Mouse (Mus musculus) heart, embryonic 16.5 days (tissue): ENCODE measurements at regions not wholly inside any gene's neighbourhood (a gene's known extent, or its start where the extent isn't known, plus 50 kb on each side); places are given as distances from the start of the nearest gene placed in this dataset.

ENCODE experiments used
- ATAC-seq: fragments of 200-750 bp; cut with Nextera tagmentation; replicated peaks from 2 replicates; pipeline ENCODE4 v1.8.0; 2017; ENCODE audit warnings: moderate number of reproducible peaks; ENCODE audit not compliant: insufficient read depth, low FRiP score; ENCODE audit errors: extremely low read depth
- H3K27ac ChIP-seq: fragments of 300-500 bp; sonication (generic); 2 replicates; pipeline ENCODE4 v1.5.1; 2014; ENCODE audit warnings: mild to moderate bottlenecking, low read length, control low read depth, moderate library complexity
- H3K27me3 ChIP-seq: fragments of 300-500 bp; sonication (generic); 2 replicates; pipeline ENCODE4 v1.6.1; 2014; ENCODE audit warnings: low read length, mixed read lengths; ENCODE audit not compliant: control insufficient read depth, insufficient read depth
- H3K36me3 ChIP-seq: fragments of 300-500 bp; sonication (generic); 2 replicates; pipeline ENCODE4 v1.6.1; 2014; ENCODE audit not compliant: control insufficient read depth, insufficient read depth
- H3K4me1 ChIP-seq: fragments of 300-500 bp; sonication (generic); 2 replicates; pipeline ENCODE4 v1.6.1; 2014; ENCODE audit warnings: low read length, mixed read lengths; ENCODE audit not compliant: control insufficient read depth, insufficient read depth
- H3K4me2 ChIP-seq: fragments of 300-500 bp; sonication (generic); 2 replicates; pipeline ENCODE4 v1.6.1; 2014; ENCODE audit warnings: low read depth, mild to moderate bottlenecking, control low read depth, low read length
- H3K4me3 ChIP-seq: fragments of 300-500 bp; sonication (generic); 2 replicates; pipeline ENCODE4 v1.5.1; 2014; ENCODE audit warnings: mild to moderate bottlenecking, control low read depth, low read length
- H3K9ac ChIP-seq: fragments of 300-500 bp; sonication (generic); 2 replicates; pipeline ENCODE4 v1.6.1; 2014; ENCODE audit warnings: low read length, control low read depth
- H3K9me3 ChIP-seq: fragments of 300-500 bp; sonication (generic); replicated peaks from 2 replicates; pipeline ENCODE4 v1.6.1; 2016; ENCODE audit warnings: low read length; ENCODE audit not compliant: control insufficient read depth
- WGBS: fragments of 180-500 bp; shearing (Covaris S2); extraction: QIAGEN DNeasy Blood & Tissue Kit; methylation state at CpG from one replicate; pipeline ENCODE4 v1.1.7; 2014; 5-methylcytosine and 5-hydroxymethylcytosine counted together

DNA sequence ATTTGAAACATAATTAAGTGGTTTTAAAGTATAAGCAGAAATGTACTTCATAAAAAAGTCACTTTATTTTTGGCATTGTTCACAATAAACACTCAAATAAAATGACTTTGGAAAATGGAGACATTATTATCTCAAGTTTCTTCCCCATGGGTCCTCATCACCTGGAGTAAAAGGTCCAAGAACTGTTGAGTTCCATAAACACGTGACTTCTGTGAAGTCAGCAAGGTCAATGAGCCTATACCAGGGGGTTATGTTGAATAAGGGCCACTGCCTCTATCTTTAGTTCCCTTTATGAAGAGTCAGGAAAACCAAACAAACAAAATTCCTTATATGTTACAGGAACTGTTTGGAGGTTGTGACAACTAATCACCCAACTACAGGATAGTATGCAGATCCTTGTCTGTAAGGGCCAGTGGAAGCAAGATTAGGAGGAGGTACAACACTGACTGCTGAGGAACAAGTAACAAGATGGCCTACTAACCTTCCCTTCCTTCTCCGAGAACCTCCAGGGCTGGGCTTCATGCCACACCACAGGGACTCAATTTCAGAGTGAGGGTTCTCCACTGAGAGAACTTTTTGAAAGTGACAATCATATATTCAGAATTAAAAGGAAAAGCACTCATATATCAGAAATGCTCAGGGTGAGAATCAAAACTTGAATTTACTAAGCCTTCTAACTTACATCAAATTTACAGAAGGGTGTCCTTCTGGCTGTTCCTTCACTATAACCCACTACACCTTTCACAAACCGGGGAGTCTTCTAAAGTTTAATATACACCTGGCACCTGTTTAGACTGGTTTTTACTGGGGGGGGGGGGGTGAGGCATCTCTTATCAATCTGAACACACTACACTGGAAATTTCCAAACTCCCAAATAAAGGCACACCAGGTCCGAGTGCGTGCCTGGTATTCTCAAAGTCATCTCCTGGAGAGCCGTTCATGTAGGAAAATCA lies 1860.5 kb upstream of the Lrrc6 start:
- no peak for ATAC-seq
- peak overlapping the region; percentile 99 for H3K9ac ChIP-seq
- peak overlapping the region; percentile 99 for H3K27ac ChIP-seq
- no peaks in the 10 kb centered on the region for H3K9me3 ChIP-seq
- peak overlapping the region; percentile 99 for H3K4me3 ChIP-seq
- 16% methylated on average over 6 of the region's 6 CpGs for WGBS
- H3K36me3 ChIP-seq: no peaks in the 10 kb centered on the region
- H3K4me1 ChIP-seq: peaks cover 9% of the 10 kb centered on the region
- H3K27me3 ChIP-seq: no peaks in the 10 kb centered on the region
- H3K4me2 ChIP-seq: peak overlapping the region; percentile 88

DNA sequence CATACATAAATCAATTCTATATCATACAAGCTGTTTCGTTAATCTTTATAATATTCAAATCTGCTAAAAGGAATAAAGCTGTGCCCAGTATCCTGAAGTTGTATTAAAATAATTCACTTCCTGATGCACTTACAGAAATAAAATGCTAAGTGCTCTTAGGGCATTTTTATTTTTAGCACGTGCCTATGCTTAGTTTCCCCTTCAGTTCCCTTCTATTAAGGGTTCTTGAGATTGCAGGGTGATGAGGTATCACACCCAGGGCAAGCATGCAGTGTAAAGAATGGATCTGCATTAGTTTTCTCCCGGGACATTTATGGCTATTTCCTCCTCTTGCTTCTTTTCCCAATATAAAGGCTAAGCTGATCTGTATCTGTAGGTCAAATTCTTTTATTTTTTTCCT lies 1858.8 kb upstream of the Lrrc6 start:
- H3K4me2 ChIP-seq: peak overlapping the region; percentile 37
- 46% methylated on average over 3 of the region's 3 CpGs for WGBS

DNA sequence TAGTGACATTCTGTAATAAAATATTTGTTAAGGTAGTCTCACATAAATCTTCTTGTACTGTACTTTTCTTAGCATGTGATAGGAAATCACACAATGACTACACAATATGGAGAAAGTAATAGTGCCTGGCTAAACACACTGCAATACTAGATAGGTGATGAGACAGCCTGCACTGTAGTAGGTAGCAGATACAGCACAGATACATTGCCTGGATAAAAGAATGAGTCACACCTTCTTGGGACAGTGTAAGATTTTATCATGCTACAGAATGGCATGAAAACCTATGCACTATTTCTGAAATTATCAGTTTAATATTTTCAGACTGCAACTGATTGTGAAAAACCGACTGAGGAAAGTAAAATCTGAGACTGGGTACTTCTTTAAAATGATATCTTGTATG lies 1855.2 kb upstream of the Lrrc6 start:
- no peak for ATAC-seq
- WGBS: 60% methylated on average over 1 of the region's 1 CpGs

More for the DNA sequence above, 1858.8 kb upstream of the Lrrc6 start:
- no peaks in the 10 kb centered on the region for H3K9me3 ChIP-seq
- no peak overlapping the region for H3K9ac ChIP-seq
- no peak for ATAC-seq
- H3K36me3 ChIP-seq: no peaks in the 10 kb centered on the region
- H3K4me1 ChIP-seq: peaks cover 12% of the 10 kb centered on the region
- H3K4me3 ChIP-seq: peak overlapping the region; percentile 1; the same call in 1 of the 2 replicates
- peak overlapping the region; percentile 76 for H3K27ac ChIP-seq
- H3K27me3 ChIP-seq: no peaks in the 10 kb centered on the region

DNA sequence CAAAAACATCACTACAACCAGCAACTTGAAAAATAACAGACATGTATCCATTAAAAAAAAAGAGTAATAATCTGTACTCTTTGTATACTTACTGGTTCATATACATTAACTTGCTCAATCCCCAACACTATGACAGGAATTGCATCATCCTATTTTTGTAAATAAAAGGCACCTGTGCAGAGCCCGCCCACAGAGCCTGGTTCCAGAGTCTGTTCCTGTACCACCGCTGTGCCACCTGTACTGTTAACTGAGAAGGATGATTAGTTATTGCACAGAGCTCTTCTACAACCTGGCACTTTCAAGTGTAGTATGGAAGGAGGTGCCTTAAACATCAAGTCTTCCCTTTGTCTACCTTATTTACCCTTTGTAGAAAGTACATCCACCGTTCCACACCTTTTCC lies 1843.9 kb upstream of the Lrrc6 start:
- 90% methylated on average over 3 of the region's 3 CpGs for WGBS
- H3K4me2 ChIP-seq: no peak overlapping the region
- no peaks in the 10 kb centered on the region for H3K27me3 ChIP-seq

More for the DNA sequence above, 1855.2 kb upstream of the Lrrc6 start:
- Histone ChIP-seq H3K4me3 (no peak overlapping the region), H3K9me3 (no peaks in the 10 kb centered on the region), H3K36me3 (no peaks in the 10 kb centered on the region), H3K4me1 (peaks cover 10% of the 10 kb centered on the region), H3K27ac (no peak overlapping the region), H3K27me3 (no peaks in the 10 kb centered on the region), H3K4me2 (no peak overlapping the region), H3K9ac (no peak overlapping the region)

DNA sequence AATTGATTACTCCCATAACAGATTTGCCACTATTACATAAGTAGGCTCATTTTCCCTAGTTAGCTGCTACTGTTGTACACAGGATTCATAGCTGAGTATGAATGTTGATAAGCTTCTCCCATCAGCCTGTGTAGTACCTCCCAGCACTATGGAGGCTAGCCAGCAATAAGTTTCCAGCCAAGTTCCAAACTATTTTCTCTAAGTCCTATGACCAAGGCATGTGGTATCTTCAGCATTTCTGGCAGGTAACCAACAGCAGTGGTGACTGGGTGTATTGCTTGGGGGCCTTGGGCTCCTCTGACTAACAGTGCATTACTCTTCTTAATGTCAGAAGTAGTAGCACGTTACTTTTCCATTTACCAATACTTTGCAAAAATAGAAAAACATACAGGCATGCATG lies 1841.8 kb upstream of the Lrrc6 start:
- Histone ChIP-seq H3K4me3 (no peak overlapping the region), H3K9ac (no peak overlapping the region), H3K4me1 (peaks cover 21% of the 10 kb centered on the region), H3K9me3 (no peaks in the 10 kb centered on the region), H3K4me2 (0 out of 2 replicates have a peak overlapping the region, but pooled peaks have one; percentile 23), H3K36me3 (peaks cover 13% of the 10 kb centered on the region), H3K27me3 (no peaks in the 10 kb centered on the region), H3K27ac (peak overlapping the region; percentile 68)
- WGBS: 37% methylated on average over 1 of the region's 1 CpGs
- ATAC-seq: peak; percentile 95

More for the DNA sequence above, 1843.9 kb upstream of the Lrrc6 start:
- Histone ChIP-seq H3K9ac (no peak overlapping the region), H3K4me3 (no peak overlapping the region), H3K27ac (no peak overlapping the region), H3K36me3 (peaks cover 13% of the 10 kb centered on the region), H3K9me3 (no peaks in the 10 kb centered on the region), H3K4me1 (peaks cover 21% of the 10 kb centered on the region)
- ATAC-seq: no peak

DNA sequence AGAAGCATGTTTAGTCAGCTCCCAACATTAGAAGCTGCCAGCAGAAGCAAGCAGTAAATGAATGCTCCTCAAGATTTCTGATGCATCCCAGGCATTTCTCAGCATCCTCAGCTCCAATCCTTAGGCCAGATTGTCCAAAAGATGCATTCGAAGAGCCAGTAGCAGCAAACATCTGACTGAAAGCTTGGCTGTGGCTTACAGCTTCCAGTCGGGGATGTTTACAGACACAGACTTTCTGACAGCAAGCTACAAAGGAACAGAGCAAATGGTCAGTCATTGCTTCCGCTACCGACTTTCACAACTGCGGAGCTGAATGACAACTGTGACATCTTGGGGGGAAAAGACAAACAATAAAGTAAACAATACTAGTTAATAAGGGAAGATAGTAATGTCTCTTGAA lies 1840.3 kb upstream of the Lrrc6 start:
- Histone ChIP-seq H3K4me2 (no peak overlapping the region), H3K4me1 (peaks cover 13% of the 10 kb centered on the region), H3K9me3 (no peaks in the 10 kb centered on the region), H3K4me3 (no peak overlapping the region), H3K27me3 (no peaks in the 10 kb centered on the region), H3K27ac (no peak overlapping the region), H3K36me3 (peaks cover 13% of the 10 kb centered on the region), H3K9ac (no peak overlapping the region)
- ATAC-seq: no peak
- WGBS: 56% methylated on average over 5 of the region's 5 CpGs

DNA sequence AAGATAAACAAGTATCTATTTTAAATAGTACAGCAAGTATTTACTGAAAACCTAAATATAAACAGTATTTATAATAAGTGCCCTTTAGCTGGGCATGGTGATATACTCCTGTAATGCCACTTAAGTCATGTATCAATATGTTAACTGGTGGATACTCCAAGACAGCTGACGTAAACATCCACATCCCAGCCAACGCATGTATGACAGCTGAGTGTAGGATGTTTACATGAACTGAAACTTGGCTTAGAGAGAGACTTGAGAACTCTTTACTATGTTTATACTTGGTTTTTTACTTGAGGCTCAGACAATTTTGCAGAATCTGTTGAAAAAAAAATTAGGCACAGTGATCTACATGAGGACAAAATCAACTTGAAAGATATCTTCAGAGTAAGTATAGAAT lies 1836.6 kb upstream of the Lrrc6 start:
- Histone ChIP-seq H3K9ac (no peak overlapping the region), H3K4me3 (no peak overlapping the region), H3K9me3 (no peaks in the 10 kb centered on the region), H3K27me3 (no peaks in the 10 kb centered on the region), H3K36me3 (peaks cover 11% of the 10 kb centered on the region), H3K27ac (no peak overlapping the region), H3K4me1 (peaks cover under 1% of the 10 kb centered on the region), H3K4me2 (no peak overlapping the region)
- 83% methylated on average over 2 of the region's 2 CpGs for WGBS
- no peak for ATAC-seq

DNA sequence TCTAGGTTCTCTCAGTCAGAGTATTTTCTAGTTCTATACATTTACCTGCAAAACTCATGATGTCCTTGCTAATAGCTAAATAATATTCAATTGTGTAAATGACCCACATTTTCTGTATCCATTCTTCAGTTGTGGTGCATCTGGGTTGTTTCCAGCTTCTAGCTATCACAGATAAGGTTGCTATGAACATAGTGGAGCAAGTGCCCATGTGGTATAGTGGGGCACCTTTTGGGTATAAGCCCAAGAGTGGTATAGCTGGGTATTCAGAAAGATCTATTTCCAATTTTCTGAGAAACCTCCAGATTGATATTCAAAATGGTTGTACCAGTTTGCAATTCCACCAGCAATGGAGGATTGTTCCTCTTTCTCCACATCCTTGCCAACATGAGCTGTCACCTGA lies 1835.1 kb upstream of the Lrrc6 start:
- Histone ChIP-seq H3K27ac (no peak overlapping the region), H3K4me1 (no peaks in the 10 kb centered on the region; the same call in none of the 2 replicates), H3K27me3 (no peaks in the 10 kb centered on the region), H3K4me3 (no peak overlapping the region), H3K4me2 (no peak overlapping the region), H3K9ac (no peak overlapping the region), H3K36me3 (peaks cover 5% of the 10 kb centered on the region), H3K9me3 (no peaks in the 10 kb centered on the region)
- no peak for ATAC-seq

DNA sequence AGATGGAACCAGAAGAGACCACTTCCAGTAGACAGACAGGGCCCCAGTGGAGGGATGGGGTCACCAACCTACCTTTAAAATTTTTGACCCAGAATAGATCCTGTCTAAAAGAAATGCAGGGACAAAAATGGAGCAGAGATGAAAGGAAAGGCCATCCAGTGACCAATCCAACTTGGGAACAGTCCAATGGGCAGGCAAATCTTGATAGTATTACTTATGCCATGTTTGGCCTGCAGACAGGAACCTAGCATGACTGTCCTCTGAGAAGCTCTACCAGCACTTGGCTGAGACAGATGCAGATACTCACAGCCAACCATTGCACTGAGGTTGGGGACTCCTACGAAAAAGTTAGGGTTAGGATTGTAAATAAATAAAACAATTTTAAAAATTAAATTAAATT lies 1815.4 kb upstream of the Lrrc6 start:
- Histone ChIP-seq H3K27me3 (no peaks in the 10 kb centered on the region), H3K4me2 (no peak overlapping the region), H3K4me3 (no peak overlapping the region), H3K27ac (no peak overlapping the region), H3K9me3 (no peaks in the 10 kb centered on the region), H3K36me3 (no peaks in the 10 kb centered on the region), H3K9ac (no peak overlapping the region), H3K4me1 (no peaks in the 10 kb centered on the region)
- no peak for ATAC-seq
- 97% methylated on average over 1 of the region's 1 CpGs for WGBS
